Mouse (Mus musculus): ENCODE data around the gene Liph. TPM values are rescaled to one million over a fixed set of nuclear protein-coding genes. Genes with fewer than 3 reads are reported as not detected.

Gene Liph
- 1.4 and 2.5 TPM in 2 replicates for polyA plus RNA-seq (2012; rRNA removed; ENCODE audit: low replicate concordance)

DNA sequence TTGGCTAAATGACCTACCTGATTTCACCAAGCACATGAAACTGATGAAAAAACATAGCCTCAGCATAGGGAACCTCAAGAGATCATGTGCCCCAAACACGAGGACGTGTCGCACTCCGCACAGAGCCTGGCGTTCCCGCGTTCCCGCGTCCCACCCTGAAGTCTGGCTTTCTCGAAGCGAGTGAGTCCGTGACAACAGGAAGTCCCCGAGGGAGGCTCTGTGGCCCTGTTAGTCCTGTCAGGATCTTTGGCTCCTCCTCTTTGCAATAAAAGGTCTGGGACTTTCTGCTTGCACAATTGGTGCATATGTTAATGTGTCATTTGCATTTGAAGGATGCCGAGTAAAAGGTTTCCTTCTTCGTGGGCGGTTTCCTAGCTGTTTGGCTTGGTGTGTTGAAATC lies at the start of gene Liph:
TSS of gene Liph (minus strand) at position 360 of the 400 bp plus-strand sequence.

DNA sequence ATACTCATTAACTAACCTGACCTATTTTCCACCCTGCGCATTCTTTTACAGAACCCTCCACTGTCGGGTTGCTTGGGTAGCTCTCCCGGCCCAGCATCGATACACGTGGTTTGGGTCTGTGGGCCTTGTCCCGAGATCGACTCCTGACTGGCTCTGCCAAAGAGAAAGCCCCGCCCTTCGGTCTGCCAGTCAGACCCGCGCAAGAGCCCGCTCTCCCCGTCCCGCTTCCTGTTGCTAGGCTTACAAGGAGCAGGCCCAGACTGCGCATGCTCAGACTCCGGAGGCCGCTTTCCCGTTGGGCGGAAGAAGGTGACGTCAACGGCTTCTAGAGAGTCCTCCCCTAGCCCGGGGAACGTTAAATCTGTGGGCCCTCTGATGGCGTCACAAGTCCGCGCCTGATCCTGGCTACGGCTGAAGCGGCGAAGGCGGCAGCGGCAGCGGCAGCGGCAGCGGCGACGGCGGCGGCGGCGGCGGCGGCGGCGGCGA lies 13.7 kb upstream of the Liph start, which contains the start of gene Senp2:
TSS of gene Senp2 (plus strand) at position 386 of the 486 bp plus-strand sequence.

DNA sequence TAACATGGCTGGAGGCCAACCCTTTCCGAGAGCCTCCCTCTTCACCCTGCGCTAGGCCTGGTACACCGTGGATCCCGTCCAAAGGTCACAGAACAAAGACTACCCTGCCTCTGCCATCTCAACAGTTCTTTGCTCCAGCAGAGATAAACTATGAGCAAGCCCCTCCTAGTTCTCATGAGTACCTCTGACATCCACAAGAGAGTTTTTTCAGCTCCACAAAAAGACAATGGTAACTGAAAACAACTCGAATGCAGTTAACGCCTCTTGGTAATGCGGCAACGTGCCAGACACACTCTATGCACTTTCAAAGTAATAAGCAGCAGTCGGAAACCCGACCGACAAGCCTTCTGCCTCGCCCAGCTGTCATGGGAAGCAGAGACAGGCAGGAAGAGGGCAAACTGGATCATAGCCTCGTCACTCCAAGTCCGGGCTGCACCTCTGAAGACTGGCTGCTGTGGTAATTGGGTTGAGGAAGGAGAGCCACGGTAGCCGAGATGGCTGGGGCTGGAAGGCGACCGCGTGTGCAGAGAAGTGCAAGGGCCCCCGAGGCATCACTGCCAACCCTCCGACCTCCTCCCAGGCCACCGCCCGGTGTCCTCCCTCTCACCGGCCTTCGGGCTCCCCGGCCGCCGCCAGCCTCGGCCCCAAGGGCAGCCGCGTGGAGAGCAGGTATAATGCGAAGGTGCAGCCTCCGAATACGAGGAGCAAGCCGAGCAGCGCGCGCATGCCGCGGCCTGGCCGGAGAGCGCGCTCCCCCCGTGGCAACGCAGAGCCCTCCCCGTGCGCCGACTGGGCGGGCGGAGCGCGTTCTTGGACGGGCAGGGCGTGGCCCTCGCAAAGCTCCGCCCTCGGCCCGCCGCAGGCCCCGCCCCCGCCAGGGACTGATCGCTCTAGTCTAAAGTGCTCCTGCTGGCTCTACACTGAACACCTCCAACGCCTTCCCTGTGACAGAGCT lies 48.4 kb downstream of the Liph start, which contains the start of gene Tmem41a:
TSS of gene Tmem41a (minus strand) at position 792 of the 955 bp plus-strand sequence.

Other genes with a start within 250 kb of the Liph start
- 11.3 and 20.7 TPM in 2 replicates for gene Ehhadh, start 207.9 kb downstream of the Liph start, polyA plus RNA-seq (2012; rRNA removed; ENCODE audit: low replicate concordance)
- gene Map3k13, start 201.3 kb downstream of the Liph start, polyA plus RNA-seq (2012; rRNA removed; ENCODE audit: low replicate concordance), result 0.41 and 0.79 TPM in 2 replicates
- gene Tmem41a, start 48.1 kb downstream of the Liph start, polyA plus RNA-seq (2012; rRNA removed; ENCODE audit: low replicate concordance), result 12.0 and 16.4 TPM in 2 replicates
- 6.8 and 14.5 TPM in 2 replicates for gene Senp2, start 13.8 kb upstream of the Liph start, polyA plus RNA-seq (2012; rRNA removed; ENCODE audit: low replicate concordance)
- gene Igf2bp2, start 167.6 kb upstream of the Liph start, polyA plus RNA-seq (2012; rRNA removed; ENCODE audit: low replicate concordance), result 1.1 and 1.4 TPM in 2 replicates